Mouse (Mus musculus) testis, adult 2 months (tissue): Measurements from ENCODE around the gene Dnah11.

Source experiments
- CTCF ChIP-seq: fragments of 200-500 bp; IDR thresholded peaks from 2 replicates; pipeline ENCODE4 v1.5.1; 2012; ENCODE audit warnings: low read depth, mild to moderate bottlenecking, inconsistent platforms, low read length, moderate library complexity; ENCODE audit not compliant: control insufficient read depth, insufficient read depth, insufficient replicate concordance
- POLR2A ChIP-seq: fragments of 200-500 bp; IDR thresholded peaks from 2 replicates; pipeline ENCODE4 v1.6.1; 2012; ENCODE audit warnings: low read depth, mild to moderate bottlenecking, inconsistent platforms, low read length, moderate library complexity; ENCODE audit not compliant: control insufficient read depth

DNA sequence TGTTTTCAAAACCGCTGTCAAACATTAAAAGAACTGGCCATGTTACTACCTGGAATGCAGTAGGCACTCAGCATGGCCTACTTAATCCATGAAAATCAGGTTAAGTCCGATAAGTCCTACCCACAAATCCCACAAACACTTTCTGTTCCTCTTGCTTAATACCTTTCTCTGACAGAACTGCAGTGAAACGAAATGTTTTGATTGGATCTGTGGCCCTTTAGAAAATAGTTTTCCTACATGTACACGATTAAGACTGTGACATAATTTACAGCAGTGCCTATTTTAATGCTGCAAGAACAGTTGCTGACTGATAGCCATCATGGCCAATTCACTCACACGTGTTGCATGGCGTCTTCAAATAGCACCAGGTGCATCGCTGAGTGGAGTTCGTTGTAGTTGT lies 186.9 kb downstream of the Dnah11 start:
- no peak for TF ChIP-seq POLR2A
- TF ChIP-seq CTCF: no peak
